Comparison of ENCODE assay signal across 11 mouse cellular contexts in genomic region chr3:51042223-51042846, GRCm38 (mm10).
DNase-seq lines count a peak whose midpoint lies in the region; ATAC-seq and TF ChIP-seq lines count a peak whose summit lies in the region.
"Had no signal": no experiment of that assay in that cellular context is flagged by ENCODE, and none has a peak within 500 bp of the region (broad histone marks: within the 10 kb centered on the region; RNA-seq: fewer than 3 reads in every experiment).

No protein-coding gene starts in this region.

- H3K4me1 ChIP-seq in heart, embryonic 10.5 days = no peaks in the 10 kb centered on the region
- H3K4me1 ChIP-seq in midbrain, embryonic 13.5 days (replicated peaks) = 0 out of 2 replicates have a peak, but pooled peaks cover 12% of the 10 kb centered on the region
- H3K4me1 ChIP-seq in liver, embryonic 11.5 days (replicated peaks; ENCODE audit: control insufficient read depth, insufficient read depth, low read length) = no peaks in the 10 kb centered on the region

- peak overlapping the region; percentile 27 for H3K4me2 ChIP-seq in midbrain, embryonic 13.5 days (replicated peaks)
- H3K4me2 ChIP-seq in liver, embryonic 11.5 days = no peak overlapping the region

- WGBS in heart, embryonic 10.5 days = 50% methylated on average over 17 of the region's 17 CpGs
- 32% methylated on average over 17 of the region's 17 CpGs for WGBS in midbrain, embryonic 13.5 days
- WGBS in liver, embryonic 11.5 days = 76% methylated on average over 17 of the region's 17 CpGs

- no peak overlapping the region for H3K4me3 ChIP-seq in heart, embryonic 10.5 days
- no peak overlapping the region for H3K4me3 ChIP-seq in midbrain, embryonic 13.5 days (replicated peaks)
- no peak overlapping the region for H3K4me3 ChIP-seq in liver, embryonic 11.5 days (ENCODE audit: low read depth, low read length)
- H3K4me3 ChIP-seq: erythroblast, embryonic 14.5 days had no signal

- no peaks in the 10 kb centered on the region for H3K36me3 ChIP-seq in heart, embryonic 10.5 days
- H3K36me3 ChIP-seq in midbrain, embryonic 13.5 days = no peaks in the 10 kb centered on the region
- no peaks in the 10 kb centered on the region for H3K36me3 ChIP-seq in liver, embryonic 11.5 days (ENCODE audit: control insufficient read depth, insufficient read depth, low read length)

- intact Hi-C loops in heart, postnatal 14 days (cut with DNase I) = no loop called here

- H3K27me3 ChIP-seq in heart, embryonic 10.5 days (ENCODE audit: insufficient read depth, poor library complexity, severe bottlenecking) = no peaks in the 10 kb centered on the region
- H3K27me3 ChIP-seq in midbrain, embryonic 13.5 days = no peaks in the 10 kb centered on the region
- no peaks in the 10 kb centered on the region for H3K27me3 ChIP-seq in liver, embryonic 11.5 days (replicated peaks; ENCODE audit: control insufficient read depth, insufficient read depth, low read length)

- peak; percentile 51 for ATAC-seq in midbrain, embryonic 13.5 days
- no peak for ATAC-seq in liver, embryonic 11.5 days (replicated peaks; ENCODE audit: low FRiP score)

- TF ChIP-seq POLR2A in brain, embryonic 14.5 days (IDR thresholded peaks at IDR 0.05; ENCODE audit: borderline replicate concordance, extremely low read depth, insufficient read depth, insufficient read length, poor library complexity, severe bottlenecking) = no peak

- H3K9me3 ChIP-seq in heart, embryonic 10.5 days = no peaks in the 10 kb centered on the region
- H3K9me3 ChIP-seq in midbrain, embryonic 13.5 days = no peaks in the 10 kb centered on the region
- H3K9me3 ChIP-seq in liver, embryonic 11.5 days (ENCODE audit: control insufficient read depth, low read length) = no peaks in the 10 kb centered on the region

- no peak overlapping the region for H3K9ac ChIP-seq in midbrain, embryonic 13.5 days (replicated peaks)
- no peak overlapping the region for H3K9ac ChIP-seq in liver, embryonic 11.5 days (ENCODE audit: low read depth, low read length)

- peak; percentile 69 for DNase-seq in heart, embryonic 10.5 days (ENCODE audit: low spot score)
- no peak for DNase-seq in heart, postnatal 14 days
- peak; percentile 77 for DNase-seq in brain, embryonic 14.5 days (ENCODE audit: low read depth)
- DNase-seq in gonadal fat pad, adult 2 months (ENCODE audit: low read depth) = peak; percentile 16
- no peak for DNase-seq in layer of hippocampus, adult 8-10 months (ENCODE audit: low spot score in 2 of 2)
- DNase-seq in liver, embryonic 11.5 days (ENCODE audit: low spot score) = no peak
- DNase-seq in adrenal gland, postnatal 25 days = no peak
- DNase-seq: kidney, adult 8-10 months had no signal

- no peak overlapping the region for H3K27ac ChIP-seq in heart, embryonic 10.5 days
- H3K27ac ChIP-seq in midbrain, embryonic 13.5 days = 0 out of 2 replicates have a peak overlapping the region, but pooled peaks have one; percentile 37
- no peak overlapping the region for H3K27ac ChIP-seq in liver, embryonic 11.5 days (ENCODE audit: low read depth, low read length)
- H3K27ac ChIP-seq: macrophage had no signal

- no peak for TF ChIP-seq CTCF in brain, embryonic 14.5 days (IDR thresholded peaks at IDR 0.05; ENCODE audit: borderline replicate concordance, extremely low read depth, insufficient read depth, insufficient read length)

Comparison
In these comparisons a context has a peak if more than half of its experiments do, and no peak if none do; other contexts are left out.
1. DNase-seq: peak in heart, embryonic 10.5 days (single experiment), brain, embryonic 14.5 days (single experiment) and gonadal fat pad, adult 2 months (single experiment); none in heart, postnatal 14 days (0 of 2), layer of hippocampus, adult 8-10 months (0 of 2), liver, embryonic 11.5 days (single experiment) and adrenal gland, postnatal 25 days (single experiment).